Comparison of ENCODE assay signal across 30 mouse cellular contexts in genomic region chr14:105684329-105684728, GRCm38 (mm10).
DNase-seq lines count a peak whose midpoint lies in the region; ATAC-seq and TF ChIP-seq lines count a peak whose summit lies in the region.
"Had no signal": no experiment of that assay in that cellular context is flagged by ENCODE, and none has a peak within 500 bp of the region (broad histone marks: within the 10 kb centered on the region; RNA-seq: fewer than 3 reads in every experiment).

No protein-coding gene starts in this region.

- no peak for TF ChIP-seq EP300 in MEL (IDR thresholded peaks at IDR 0.05; ENCODE audit: low read depth in 1 of 2, low read length in 2 of 2)

- H3K27me3 ChIP-seq in lung, embryonic 14.5 days (ENCODE audit: insufficient read depth, low read length): no peaks in the 10 kb centered on the region
- no peaks in the 10 kb centered on the region for H3K27me3 ChIP-seq in MEL (ENCODE audit: control insufficient read depth in 1 of 2, insufficient read depth in 2 of 2, low read length in 2 of 2)
- no peaks in the 10 kb centered on the region for H3K27me3 ChIP-seq in stomach, embryonic 14.5 days (ENCODE audit: control insufficient read depth, insufficient read depth, low read length)
- H3K27me3 ChIP-seq: CH12.LX; embryonic facial prominence, embryonic 13.5 days; forebrain, embryonic 13.5 days; heart, embryonic 15.5 days; hindbrain, embryonic 15.5 days; kidney, embryonic 15.5 days; limb, embryonic 15.5 days; neural tube, embryonic 12.5 days; stomach, embryonic 15.5 days had no signal

- peak overlapping the region; percentile 77 for H3K27ac ChIP-seq in lung, embryonic 14.5 days (ENCODE audit: low read depth)
- no peak overlapping the region for H3K27ac ChIP-seq in MEL (ENCODE audit: control insufficient read depth, low read depth, low read length)
- no peak overlapping the region for H3K27ac ChIP-seq in stomach, embryonic 14.5 days (ENCODE audit: low read length)
- H3K27ac ChIP-seq: embryonic facial prominence, embryonic 13.5 days; forebrain, embryonic 13.5 days; gastrocnemius, adult 2 months; heart, embryonic 15.5 days; hindbrain, embryonic 15.5 days; left cerebral cortex, adult 2 months; limb, embryonic 15.5 days; liver, embryonic 14.5 days; neural tube, embryonic 12.5 days had no signal

- TF ChIP-seq CTCF in lung, embryonic 14.5 days (IDR thresholded peaks at IDR 0.05; ENCODE audit: low read depth): no peak
- TF ChIP-seq CTCF in MEL (IDR thresholded peaks at IDR 0.05 in 2 of 3, conservative IDR thresholded peaks at IDR 0.05 in 1 of 3; ENCODE audit: control insufficient read depth in 1 of 3, insufficient read depth in 1 of 3, low read depth in 2 of 3, low read length in 3 of 3, poor library complexity in 1 of 3, severe bottlenecking in 1 of 3): no peak

- no peaks in the 10 kb centered on the region for H3K36me3 ChIP-seq in lung, embryonic 14.5 days (ENCODE audit: insufficient read depth)
- no peaks in the 10 kb centered on the region for H3K36me3 ChIP-seq in MEL (ENCODE audit: control insufficient read depth in 1 of 2, insufficient read depth in 2 of 2, low read length in 2 of 2)
- H3K36me3 ChIP-seq in stomach, embryonic 14.5 days (ENCODE audit: control insufficient read depth, insufficient read depth, low read length): no peaks in the 10 kb centered on the region
- H3K36me3 ChIP-seq: embryonic facial prominence, embryonic 13.5 days; G1E; heart, embryonic 15.5 days; hindbrain, embryonic 15.5 days; kidney, embryonic 15.5 days; limb, embryonic 15.5 days; neural tube, embryonic 12.5 days; stomach, embryonic 15.5 days had no signal

- no peak overlapping the region for H3K4me3 ChIP-seq in lung, embryonic 14.5 days (ENCODE audit: low read depth, low read length)
- H3K4me3 ChIP-seq in MEL (ENCODE audit: control insufficient read depth in 1 of 2, insufficient read depth in 1 of 2, low read depth in 2 of 2, low read length in 2 of 2): no peak overlapping the region
- no peak overlapping the region for H3K4me3 ChIP-seq in stomach, embryonic 14.5 days (ENCODE audit: low read depth, low read length)
- H3K4me3 ChIP-seq: embryonic facial prominence, embryonic 13.5 days; forebrain, embryonic 13.5 days; gastrocnemius, adult 2 months; heart, embryonic 15.5 days; hindbrain, embryonic 15.5 days; kidney, embryonic 15.5 days; left cerebral cortex, adult 2 months; limb, embryonic 15.5 days; neural tube, embryonic 12.5 days; stomach, embryonic 15.5 days had no signal

- H3K9me3 ChIP-seq in lung, embryonic 14.5 days (ENCODE audit: low read depth, low read length): no peaks in the 10 kb centered on the region
- no peaks in the 10 kb centered on the region for H3K9me3 ChIP-seq in MEL (replicated peaks; ENCODE audit: insufficient read depth, low read length)
- no peaks in the 10 kb centered on the region for H3K9me3 ChIP-seq in stomach, embryonic 14.5 days (ENCODE audit: control insufficient read depth, low read depth, low read length)
- H3K9me3 ChIP-seq: embryonic facial prominence, embryonic 13.5 days; forebrain, embryonic 13.5 days; heart, embryonic 15.5 days; hindbrain, embryonic 15.5 days; kidney, embryonic 15.5 days; limb, embryonic 15.5 days; neural tube, embryonic 12.5 days; stomach, embryonic 15.5 days had no signal

- H3K4me1 ChIP-seq in lung, embryonic 14.5 days (ENCODE audit: insufficient read depth): no peaks in the 10 kb centered on the region
- no peaks in the 10 kb centered on the region for H3K4me1 ChIP-seq in MEL (ENCODE audit: control insufficient read depth in 1 of 2, insufficient read depth in 2 of 2, low read length in 2 of 2)
- H3K4me1 ChIP-seq in stomach, embryonic 14.5 days (ENCODE audit: control insufficient read depth, insufficient read depth, low read length): no peaks in the 10 kb centered on the region
- H3K4me1 ChIP-seq: embryonic facial prominence, embryonic 13.5 days; forebrain, embryonic 13.5 days; heart, embryonic 15.5 days; hindbrain, embryonic 15.5 days; limb, embryonic 15.5 days; neural tube, embryonic 12.5 days; stomach, embryonic 15.5 days had no signal

- H3K9ac ChIP-seq in lung, embryonic 14.5 days: no peak overlapping the region
- no peak overlapping the region for H3K9ac ChIP-seq in MEL (ENCODE audit: control insufficient read depth, low read depth, low read length, poor library complexity, severe bottlenecking)
- H3K9ac ChIP-seq in stomach, embryonic 14.5 days (replicated peaks; ENCODE audit: low read depth, low read length): no peak overlapping the region
- H3K9ac ChIP-seq: embryonic facial prominence, embryonic 13.5 days; forebrain, embryonic 13.5 days; heart, embryonic 15.5 days; hindbrain, embryonic 15.5 days; kidney, embryonic 15.5 days; limb, embryonic 15.5 days; liver, embryonic 14.5 days; neural tube, embryonic 12.5 days; stomach, embryonic 15.5 days had no signal

- DNase-seq in lung, embryonic 14.5 days: no peak
- no peak for DNase-seq in lung, postnatal 4 days
- peak; percentile 26 for DNase-seq in MEL (ENCODE audit: low read depth, low spot score)
- DNase-seq in brain, adult 2 months (ENCODE audit: low read depth, low spot score): peak; percentile 63
- DNase-seq in right cerebral cortex, postnatal 4 days: no peak
- no peak for DNase-seq in layer of hippocampus, postnatal 14 days (ENCODE audit: low spot score in 2 of 2)
- DNase-seq in heart, postnatal 4 days: no peak
- DNase-seq: adrenal gland, postnatal 36 days; cerebellum, adult 11-12 months; cerebellum, postnatal 14 days; gastrocnemius, adult 2 months; heart, postnatal 36 days; kidney, adult 11 months; layer of hippocampus, adult 9-11 months; midbrain, embryonic 14.5 days; right cerebral cortex, postnatal 14 days; thymus, adult 2 months had no signal

- WGBS in lung, embryonic 14.5 days: 64% methylated on average over 2 of the region's 2 CpGs
- 72% methylated on average over 2 of the region's 2 CpGs for WGBS in stomach, embryonic 14.5 days

- no peaks in the 10 kb centered on the region for H3K79me2 ChIP-seq in MEL (ENCODE audit: control insufficient read depth, insufficient read depth, low read length, poor library complexity)

- ATAC-seq in lung, embryonic 14.5 days (ENCODE audit: insufficient read depth): no peak
- ATAC-seq in stomach, embryonic 14.5 days (ENCODE audit: insufficient number of reproducible peaks, insufficient read depth, low FRiP score, low read depth): 0 out of 2 replicates have a peak, but pooled peaks have one; percentile 5
- ATAC-seq: forebrain, embryonic 13.5 days had no signal

- TF ChIP-seq RAD21 in MEL (IDR thresholded peaks at IDR 0.05; ENCODE audit: low read depth, low read length): no peak

- no peak overlapping the region for H3K4me2 ChIP-seq in lung, embryonic 14.5 days
- no peak overlapping the region for H3K4me2 ChIP-seq in stomach, embryonic 14.5 days (replicated peaks; ENCODE audit: low read depth, low read length)
- H3K4me2 ChIP-seq: embryonic facial prominence, embryonic 13.5 days; forebrain, embryonic 13.5 days; heart, embryonic 15.5 days; hindbrain, embryonic 15.5 days; kidney, embryonic 15.5 days; limb, embryonic 15.5 days; neural tube, embryonic 12.5 days; stomach, embryonic 15.5 days had no signal

- no peak for TF ChIP-seq POLR2A in MEL (IDR thresholded peaks at IDR 0.05; ENCODE audit: control insufficient read depth in 1 of 2, insufficient read depth in 1 of 2, low read depth in 1 of 2, low read length in 2 of 2, poor library complexity in 1 of 2)

TF ChIP-seq in MEL, 35 proteins besides CTCF, POLR2A, EP300 and RAD21:
- no peak for TF ChIP-seq ZKSCAN1 (IDR thresholded peaks at IDR 0.05; ENCODE audit: low read depth, low read length)
- no peak for TF ChIP-seq BHLHE40 (IDR thresholded peaks at IDR 0.05; ENCODE audit: borderline replicate concordance, low read depth, low read length)
- TF ChIP-seq JUND (IDR thresholded peaks at IDR 0.05; ENCODE audit: low read depth, low read length): no peak
- TF ChIP-seq MYB (IDR thresholded peaks at IDR 0.05; ENCODE audit: low read depth, low read length): no peak
- TF ChIP-seq HCFC1 (IDR thresholded peaks at IDR 0.05; ENCODE audit: low read depth, low read length): no peak
- no peak for TF ChIP-seq SMC3 (IDR thresholded peaks at IDR 0.05; ENCODE audit: low read depth, low read length)

Comparison
In these comparisons a context has a peak if more than half of its experiments do, and no peak if none do; other contexts are left out.
1. DNase-seq: peak in MEL (single experiment) and brain, adult 2 months (single experiment); none in lung, embryonic 14.5 days (single experiment), lung, postnatal 4 days (0 of 2), right cerebral cortex, postnatal 4 days (single experiment), layer of hippocampus, postnatal 14 days (0 of 2) and heart, postnatal 4 days (single experiment).